Mouse (Mus musculus) embryonic facial prominence, embryonic 15.5 days (tissue): ENCODE measurements around the gene Spink2. TPM values are rescaled to one million over a fixed set of nuclear protein-coding genes. Genes with fewer than 3 reads are reported as not detected.
"Not testable (repeated sequence)": the region's sequence is repeated elsewhere in the genome, so short reads cannot be mapped to it uniquely, and the experiment has no call there.

Source experiments
- ATAC-seq: fragments of 200-750 bp; cut with Nextera tagmentation; 2 replicates; pipeline ENCODE4 v1.8.0; 2017; ENCODE audit warnings: low read depth, moderate TSS enrichment; ENCODE audit not compliant: insufficient number of reproducible peaks, low FRiP score, low TSS enrichment
- H3K27ac ChIP-seq: fragments of 300-500 bp; sonication (generic); replicated peaks from 2 replicates; pipeline ENCODE4 v1.5.1; 2015; ENCODE audit warnings: mild to moderate bottlenecking, inconsistent platforms
- H3K27me3 ChIP-seq: fragments of 300-500 bp; sonication (generic); 2 replicates; pipeline ENCODE4 v1.6.1; 2015; ENCODE audit warnings: inconsistent platforms
- H3K36me3 ChIP-seq: fragments of 300-500 bp; sonication (generic); 2 replicates; pipeline ENCODE4 v1.6.1; 2015; ENCODE audit warnings: mild to moderate bottlenecking, inconsistent platforms
- H3K4me1 ChIP-seq: fragments of 300-500 bp; sonication (generic); 2 replicates; pipeline ENCODE4 v1.6.1; 2015; ENCODE audit warnings: inconsistent platforms
- H3K4me2 ChIP-seq: fragments of 300-500 bp; sonication (generic); replicated peaks from 2 replicates; pipeline ENCODE4 v1.6.1; 2015; ENCODE audit warnings: mild to moderate bottlenecking, inconsistent platforms
- H3K4me3 ChIP-seq: fragments of 300-500 bp; sonication (generic); replicated peaks from 2 replicates; pipeline ENCODE4 v1.5.1; 2015; ENCODE audit warnings: mild to moderate bottlenecking, inconsistent platforms
- H3K9ac ChIP-seq: fragments of 300-500 bp; sonication (generic); 2 replicates; pipeline ENCODE4 v1.6.1; 2015; ENCODE audit warnings: inconsistent platforms
- H3K9me3 ChIP-seq: fragments of 300-500 bp; sonication (generic); replicated peaks from 2 replicates; pipeline ENCODE4 v1.6.1; 2016; ENCODE audit warnings: inconsistent platforms
- WGBS: fragments of 180-500 bp; shearing (Covaris S2); methylation state at CpG from one replicate; pipeline ENCODE4 v1.1.7; 2015; 5-methylcytosine and 5-hydroxymethylcytosine counted together
- polyA plus RNA-seq: library from polyadenylated mRNA; unstranded; fragments of >200 nt; fragmentation: Nextera tagmentation; extraction: Ambion mirVana; gene quantifications from 2 replicates; pipeline ENCODE4 v1.2.1, GENCODE M21; 2015

The Spink2 gene
- polyA plus RNA-seq, 1 experiment from 2014 or later, result 1.6 TPM

- no peak overlapping the region for H3K9ac ChIP-seq
- no peak overlapping the region for H3K4me2 ChIP-seq
- H3K36me3 ChIP-seq, result no peaks in the 10 kb centered on the region
- H3K27me3 ChIP-seq, result no peaks in the 10 kb centered on the region
- H3K4me1 ChIP-seq, result peaks cover 13% of the 10 kb centered on the region; the same call in 1 of the 2 replicates
- ATAC-seq, result 0 out of 2 replicates have a peak, but pooled peaks have one; percentile 46
- H3K27ac ChIP-seq, result no peak overlapping the region
- H3K4me3 ChIP-seq, result no peak overlapping the region
- WGBS, result 28% methylated on average over 8 of the region's 8 CpGs
- H3K9me3 ChIP-seq, result no peaks in the 10 kb centered on the region
Measured at GRCm38 (mm10) chr5:77244331-77244987, 33.2 kb upstream of the Spink2 start.

- Histone ChIP-seq H3K9me3 (no peaks in the 10 kb centered on the region), H3K4me1 (no peaks in the 10 kb centered on the region), H3K27me3 (no peaks in the 10 kb centered on the region), H3K36me3 (no peaks in the 10 kb centered on the region), H3K27ac (no peak overlapping the region), H3K4me2 (no peak overlapping the region), H3K9ac (no peak overlapping the region), H3K4me3 (no peak overlapping the region)
- no peak for ATAC-seq
- WGBS, result 67% methylated on average over 2 of the region's 2 CpGs
Measured at GRCm38 (mm10) chr5:77237104-77237503, 25.8 kb upstream of the Spink2 start.

GRCm38 (mm10) chr5:77234921-77235320 is 23.6 kb upstream of the Spink2 start:
- Histone ChIP-seq H3K36me3 (no peaks in the 10 kb centered on the region), H3K4me3 (no peak overlapping the region), H3K4me2 (no peak overlapping the region), H3K4me1 (no peaks in the 10 kb centered on the region), H3K9me3 (no peaks in the 10 kb centered on the region), H3K9ac (no peak overlapping the region), H3K27me3 (no peaks in the 10 kb centered on the region), H3K27ac (no peak overlapping the region)
- 44% methylated on average over 3 of the region's 3 CpGs for WGBS
- no peak for ATAC-seq

GRCm38 (mm10) chr5:77231863-77232262 is 20.6 kb upstream of the Spink2 start:
- ATAC-seq, H3K4me2 ChIP-seq, H3K4me1 ChIP-seq, H3K36me3 ChIP-seq, H3K9ac ChIP-seq, H3K4me3 ChIP-seq, H3K27ac ChIP-seq, H3K9me3 ChIP-seq, H3K27me3 ChIP-seq: not testable (repeated sequence)
- WGBS, result 92% methylated on average over 4 of the region's 4 CpGs

- no peak overlapping the region for H3K4me2 ChIP-seq
- H3K9ac ChIP-seq, result no peak overlapping the region
- H3K4me3 ChIP-seq, result no peak overlapping the region
- 13% methylated on average over 1 of the region's 1 CpGs for WGBS
- no peak for ATAC-seq
- no peaks in the 10 kb centered on the region for H3K36me3 ChIP-seq
- H3K9me3 ChIP-seq, result no peaks in the 10 kb centered on the region
- no peaks in the 10 kb centered on the region for H3K27me3 ChIP-seq
- no peak overlapping the region for H3K27ac ChIP-seq
- no peaks in the 10 kb centered on the region for H3K4me1 ChIP-seq
Measured at GRCm38 (mm10) chr5:77228986-77229385, 17.7 kb upstream of the Spink2 start.

GRCm38 (mm10) chr5:77223043-77223975 is 12.0 kb upstream of the Spink2 start:
- H3K4me1 ChIP-seq, result no peaks in the 10 kb centered on the region
- no peaks in the 10 kb centered on the region for H3K27me3 ChIP-seq
- H3K4me3 ChIP-seq, result no peak overlapping the region
- no peak overlapping the region for H3K4me2 ChIP-seq
- WGBS, result 75% methylated on average over 11 of the region's 11 CpGs
- no peaks in the 10 kb centered on the region for H3K36me3 ChIP-seq
- no peak for ATAC-seq
- no peaks in the 10 kb centered on the region for H3K9me3 ChIP-seq
- no peak overlapping the region for H3K27ac ChIP-seq
- no peak overlapping the region for H3K9ac ChIP-seq

GRCm38 (mm10) chr5:77217724-77218123 is 6.5 kb upstream of the Spink2 start:
- Histone ChIP-seq H3K27me3 (no peaks in the 10 kb centered on the region), H3K27ac (no peak overlapping the region), H3K36me3 (no peaks in the 10 kb centered on the region), H3K4me3 (0 out of 2 replicates have a peak overlapping the region, but pooled peaks have one; percentile 24), H3K9me3 (no peaks in the 10 kb centered on the region), H3K9ac (no peak overlapping the region), H3K4me1 (0 out of 2 replicates have a peak, but pooled peaks cover 4% of the 10 kb centered on the region), H3K4me2 (peak overlapping the region; percentile 33)
- 12% methylated on average over 2 of the region's 2 CpGs for WGBS
- ATAC-seq, result peak; percentile 62; the same call in 1 of the 2 replicates

- H3K4me2 ChIP-seq, result peak overlapping the region; percentile 33
- H3K9me3 ChIP-seq, result no peaks in the 10 kb centered on the region
- peak overlapping the region; percentile 24 for H3K4me3 ChIP-seq
- H3K36me3 ChIP-seq, result no peaks in the 10 kb centered on the region
- H3K27me3 ChIP-seq, result no peaks in the 10 kb centered on the region
- H3K9ac ChIP-seq, result no peak overlapping the region
- WGBS, result 10% methylated on average over 9 of the region's 9 CpGs
- no peak for ATAC-seq
- H3K27ac ChIP-seq, result no peak overlapping the region
- H3K4me1 ChIP-seq, result 0 out of 2 replicates have a peak, but pooled peaks cover 4% of the 10 kb centered on the region
Measured at GRCm38 (mm10) chr5:77217211-77217610, 5.9 kb upstream of the Spink2 start.

GRCm38 (mm10) chr5:77206134-77206533 is 5.1 kb downstream of the Spink2 start:
- H3K27ac ChIP-seq, result no peak overlapping the region
- no peaks in the 10 kb centered on the region for H3K9me3 ChIP-seq
- 57% methylated on average over 11 of the region's 11 CpGs for WGBS
- no peak for ATAC-seq
- H3K9ac ChIP-seq, result no peak overlapping the region
- H3K4me3 ChIP-seq, result no peak overlapping the region
- peaks cover 3% of the 10 kb centered on the region for H3K4me1 ChIP-seq
- H3K4me2 ChIP-seq, result no peak overlapping the region
- H3K36me3 ChIP-seq, result no peaks in the 10 kb centered on the region
- no peaks in the 10 kb centered on the region for H3K27me3 ChIP-seq

GRCm38 (mm10) chr5:77202238-77202637 is 9.0 kb downstream of the Spink2 start:
- H3K27ac ChIP-seq, result no peak overlapping the region
- no peak for ATAC-seq

GRCm38 (mm10) chr5:77200695-77201094 is 10.6 kb downstream of the Spink2 start:
- H3K4me1 ChIP-seq, result no peaks in the 10 kb centered on the region
- no peak overlapping the region for H3K4me2 ChIP-seq
- ATAC-seq, result no peak
- no peak overlapping the region for H3K4me3 ChIP-seq
- no peaks in the 10 kb centered on the region for H3K27me3 ChIP-seq
- no peaks in the 10 kb centered on the region for H3K36me3 ChIP-seq
- H3K9me3 ChIP-seq, result no peaks in the 10 kb centered on the region
- H3K9ac ChIP-seq, result no peak overlapping the region
- no peak overlapping the region for H3K27ac ChIP-seq
- 77% methylated on average over 4 of the region's 4 CpGs for WGBS

More at GRCm38 (mm10) chr5:77202238-77202637, 9.0 kb downstream of the Spink2 start:
- Histone ChIP-seq H3K4me2 (no peak overlapping the region), H3K9ac (no peak overlapping the region), H3K9me3 (no peaks in the 10 kb centered on the region), H3K27me3 (no peaks in the 10 kb centered on the region), H3K4me3 (no peak overlapping the region), H3K4me1 (no peaks in the 10 kb centered on the region), H3K36me3 (no peaks in the 10 kb centered on the region)
